Mouse (Mus musculus) activated CD4-positive, CD25-positive, alpha-beta regulatory T cell, adult 4 months (primary cell): Measurements from ENCODE around the gene Cd300e. TPM values are rescaled to one million over a fixed set of nuclear protein-coding genes. Genes with fewer than 3 reads are reported as not detected.

Experiments used
- polyA plus RNA-seq, 2 experiments: library from polyadenylated mRNA; unstranded; fragments of 100-300 nt; shearing (Covaris generic); gene quantifications; one replicate each; pipeline ENCODE4 v1.2.1; 2017

Cd300e gene
- polyA plus RNA-seq, 2 experiments from 2014 or later, result not detected

Other genes with a start within 250 kb of the Cd300e start
- under 1 TPM in 1 of 2 experiments, not detected in 1; 0.15 TPM for gene Gprc5c, start 211.0 kb downstream of the Cd300e start, polyA plus RNA-seq
- gene Cd300a, start 172.1 kb downstream of the Cd300e start, polyA plus RNA-seq, result under 1 TPM in 1 of 2 experiments, not detected in 1; 0.12 TPM
- under 1 TPM in 1 of 2 experiments, not detected in 1; 0.32 TPM for gene Cd300lb, start 127.8 kb downstream of the Cd300e start, polyA plus RNA-seq
- gene Cd300c, start 93.0 kb downstream of the Cd300e start, polyA plus RNA-seq, result not detected
- under 1 TPM; 0.44 to 0.69 TPM for gene Cd300ld, start 72.3 kb downstream of the Cd300e start, polyA plus RNA-seq
- not detected for gene Cd300c2, start 60.3 kb downstream of the Cd300e start, polyA plus RNA-seq
- not detected for gene Cd300ld2, start 46.0 kb downstream of the Cd300e start, polyA plus RNA-seq
- not detected for gene Cd300ld4, start 35.2 kb downstream of the Cd300e start, polyA plus RNA-seq
- not detected for gene Cd300ld5, start 24.4 kb downstream of the Cd300e start, polyA plus RNA-seq
- gene Cd300ld3, start 13.8 kb downstream of the Cd300e start, polyA plus RNA-seq, result not detected
- gene Rab37, start 29.3 kb upstream of the Cd300e start, polyA plus RNA-seq, result 100 to 1,000 TPM; 149 to 158 TPM
- 1 to 10 TPM in 1 of 2 experiments, under 1 TPM in 1; 0.37 to 1.5 TPM for gene Cd300lf, start 71.8 kb upstream of the Cd300e start, polyA plus RNA-seq
- 100 to 1,000 TPM; 166 to 228 TPM for gene Slc9a3r1, start 101.2 kb upstream of the Cd300e start, polyA plus RNA-seq
- 10 to 100 TPM in 1 of 2 experiments, 1 to 10 TPM in 1; 9.3 to 11.9 TPM for gene Tmem104, start 125.3 kb upstream of the Cd300e start, polyA plus RNA-seq
- 10 to 100 TPM; 14.0 to 14.6 TPM for gene Nat9, start 125.7 kb upstream of the Cd300e start, polyA plus RNA-seq
- gene Grin2c, start 205.1 kb upstream of the Cd300e start, polyA plus RNA-seq, result not detected
- gene Fdxr, start 214.9 kb upstream of the Cd300e start, polyA plus RNA-seq, result 10 to 100 TPM; 18.4 to 26.6 TPM
- gene Fads6, start 235.5 kb upstream of the Cd300e start, polyA plus RNA-seq, result under 1 TPM; 0.56 to 0.57 TPM
- not detected for gene Otop2, start 245.0 kb upstream of the Cd300e start, polyA plus RNA-seq